Mouse (Mus musculus): ENCODE data around the gene Bicdl1. TPM values are rescaled to one million over a fixed set of nuclear protein-coding genes. Genes with fewer than 3 reads are reported as not detected.

Gene Bicdl1
- polyA plus RNA-seq, 1 experiment from 2014 or later, result 25.5 TPM

DNA sequence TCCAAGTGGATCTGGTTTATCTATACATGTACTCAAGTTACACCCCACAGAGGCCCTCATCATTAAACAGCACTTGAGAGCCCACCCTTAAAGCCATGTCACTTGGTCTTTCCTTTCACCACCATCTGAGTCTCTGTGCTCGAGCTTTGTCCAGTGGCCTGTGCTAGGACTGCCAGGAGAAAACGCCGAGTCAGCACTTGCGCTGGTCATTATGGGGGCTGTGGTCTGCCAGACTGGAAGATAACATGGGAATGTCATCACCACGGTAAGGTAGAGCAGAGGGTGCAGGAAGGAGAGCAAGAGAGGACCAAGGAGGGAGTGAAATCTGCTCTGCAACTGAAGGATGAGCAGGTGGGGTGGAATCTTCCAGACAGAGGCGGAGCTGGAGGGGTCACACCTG, 73.1 kb downstream of the Bicdl1 start:
- 92% methylated on average over 6 of the region's 6 CpGs for WGBS
- no peak overlapping the region for H3K9ac ChIP-seq (replicated peaks)
- H3K36me3 ChIP-seq, result peaks cover 3% of the 10 kb centered on the region; the same call in 1 of the 2 replicates
- H3K4me3 ChIP-seq, result no peak overlapping the region
- H3K4me2 ChIP-seq (replicated peaks), result no peak overlapping the region
- H3K27me3 ChIP-seq, result no peaks in the 10 kb centered on the region
- no peak for ATAC-seq (replicated peaks)
- H3K9me3 ChIP-seq, result no peaks in the 10 kb centered on the region
- H3K27ac ChIP-seq (replicated peaks), result no peak overlapping the region
- H3K4me1 ChIP-seq, result no peaks in the 10 kb centered on the region

DNA sequence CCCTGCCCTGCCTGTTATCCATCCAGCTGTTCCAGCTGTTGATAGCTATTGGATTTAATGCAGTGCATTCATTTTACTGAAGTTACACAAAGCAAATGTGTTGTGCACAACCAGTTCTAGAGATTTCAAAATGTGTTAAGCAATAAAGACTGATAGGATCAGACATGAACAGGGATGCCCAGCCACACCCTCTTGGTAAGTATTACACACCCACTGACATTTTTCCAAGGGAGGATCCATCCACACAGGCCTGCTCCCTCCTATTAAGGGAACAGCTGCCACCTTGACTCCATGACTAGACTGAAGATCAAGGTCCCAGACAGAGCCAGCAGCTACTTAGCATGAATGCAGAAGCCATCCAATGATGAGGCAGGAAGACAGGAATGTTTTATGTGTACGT, 74.2 kb downstream of the Bicdl1 start:
- 87% methylated on average over 1 of the region's 1 CpGs for WGBS
- H3K9ac ChIP-seq (replicated peaks), result no peak overlapping the region
- ATAC-seq (replicated peaks), result no peak

DNA sequence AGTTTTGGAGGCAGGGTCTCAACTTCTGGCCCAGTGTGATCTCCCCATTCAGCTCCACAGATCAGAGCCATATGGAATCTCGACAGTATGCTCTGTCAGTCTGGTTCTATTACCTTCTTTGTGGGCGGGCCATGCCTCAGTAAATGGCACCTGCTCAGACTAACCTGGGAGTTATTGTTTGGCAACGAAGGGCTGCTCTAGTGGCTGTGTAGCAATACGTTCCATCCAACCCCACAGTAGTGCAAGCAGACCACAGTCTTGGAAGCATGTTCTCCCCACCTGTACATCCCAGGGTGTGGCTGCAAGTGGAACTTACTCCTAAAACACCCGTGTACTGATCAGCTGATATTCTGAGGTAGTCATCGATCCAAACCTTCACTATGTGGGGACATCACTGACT, 74.7 kb downstream of the Bicdl1 start:
- H3K4me3 ChIP-seq, result no peak overlapping the region
- no peak overlapping the region for H3K27ac ChIP-seq (replicated peaks)
- no peak overlapping the region for H3K9ac ChIP-seq (replicated peaks)
- H3K27me3 ChIP-seq, result no peaks in the 10 kb centered on the region
- no peaks in the 10 kb centered on the region for H3K9me3 ChIP-seq
- H3K4me1 ChIP-seq, result peaks cover 10% of the 10 kb centered on the region
- H3K36me3 ChIP-seq, result peaks cover 3% of the 10 kb centered on the region; the same call in 1 of the 2 replicates
- H3K4me2 ChIP-seq (replicated peaks), result no peak overlapping the region
- no peak for ATAC-seq (replicated peaks)
- WGBS, result 79% methylated on average over 6 of the region's 6 CpGs

More for the DNA sequence above, 74.2 kb downstream of the Bicdl1 start:
- H3K27ac ChIP-seq (replicated peaks), result no peak overlapping the region
- H3K4me2 ChIP-seq (replicated peaks), result no peak overlapping the region
- peaks cover 4% of the 10 kb centered on the region for H3K4me1 ChIP-seq
- no peaks in the 10 kb centered on the region for H3K27me3 ChIP-seq
- no peaks in the 10 kb centered on the region for H3K9me3 ChIP-seq
- H3K36me3 ChIP-seq, result peaks cover 3% of the 10 kb centered on the region; the same call in 1 of the 2 replicates
- no peak overlapping the region for H3K4me3 ChIP-seq

DNA sequence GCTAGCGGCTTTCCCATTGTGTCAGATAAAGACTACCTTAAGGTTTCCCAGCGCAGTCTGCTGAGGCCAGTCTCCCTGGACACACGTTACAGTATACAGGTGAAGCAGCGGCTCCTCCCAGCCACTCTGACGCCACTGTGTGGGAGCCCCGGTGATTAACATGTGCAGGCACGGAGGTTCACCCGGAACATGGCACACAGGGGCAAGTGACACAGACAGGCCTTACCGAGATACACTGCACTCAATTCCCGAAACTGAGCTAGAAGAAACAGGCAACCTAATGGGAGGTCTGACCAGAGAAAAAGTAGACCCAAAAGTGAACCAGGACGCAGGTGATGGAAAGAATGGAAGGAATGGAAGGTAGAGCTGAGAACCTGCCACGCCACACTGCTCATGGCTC, 77.6 kb downstream of the Bicdl1 start:
- 89% methylated on average over 12 of the region's 12 CpGs for WGBS

DNA sequence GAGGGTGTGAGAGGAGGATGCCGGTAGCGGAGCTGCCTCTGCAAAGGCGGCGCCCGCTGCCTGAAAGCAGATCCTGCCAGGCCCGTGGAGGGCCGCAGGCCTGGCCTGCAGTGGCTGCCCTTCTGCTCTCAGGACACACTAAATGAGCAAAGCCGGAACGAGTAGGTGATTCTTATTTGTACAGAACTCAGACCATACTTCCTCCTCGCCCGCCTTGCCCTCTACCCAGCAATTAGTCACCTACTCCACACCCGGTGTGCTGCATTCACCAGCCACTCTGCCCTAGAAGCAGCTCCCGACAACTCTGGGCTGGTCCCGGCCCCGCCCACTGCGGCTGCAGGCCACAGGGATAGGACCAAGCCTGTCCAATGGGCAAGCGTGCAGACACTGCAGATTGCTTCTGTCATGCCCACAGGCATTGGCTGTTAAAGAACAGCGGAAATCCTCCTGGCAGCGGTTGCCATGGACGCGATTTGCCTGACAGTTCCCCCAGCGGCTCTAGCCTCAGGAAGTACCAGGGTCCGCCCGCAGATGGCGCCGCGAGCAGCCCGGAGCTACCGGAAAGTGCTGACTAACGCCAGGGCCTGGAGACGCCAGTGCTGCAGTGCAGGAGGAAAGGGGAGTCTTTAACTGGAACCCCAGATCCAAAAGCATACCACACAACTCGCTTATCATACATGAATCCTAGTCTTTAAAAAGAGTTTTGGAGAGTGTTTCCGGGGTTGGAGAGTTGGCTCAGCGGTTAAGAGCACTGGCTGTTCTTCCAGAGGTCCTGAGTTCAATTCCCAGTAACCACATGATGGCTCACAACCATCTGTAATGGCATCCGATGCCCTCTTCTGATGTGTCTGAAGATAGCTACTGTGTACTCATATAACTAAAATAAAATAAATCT, 78.5 kb downstream of the Bicdl1 start:
- Histone ChIP-seq H3K27me3 (no peaks in the 10 kb centered on the region), H3K36me3 (peaks cover 8% of the 10 kb centered on the region; the same call in 1 of the 2 replicates), H3K4me2 (replicated peaks) (peak overlapping the region; percentile 69), H3K4me1 (peaks cover 12% of the 10 kb centered on the region), H3K9ac (replicated peaks) (peak overlapping the region; percentile 46), H3K4me3 (peak overlapping the region; percentile 43), H3K27ac (replicated peaks) (peak overlapping the region; percentile 71), H3K9me3 (no peaks in the 10 kb centered on the region)
- 3% methylated on average over 35 of the region's 35 CpGs for WGBS
- ATAC-seq (replicated peaks), result peak; percentile 100

More for the DNA sequence above, 77.6 kb downstream of the Bicdl1 start:
- Histone ChIP-seq H3K27me3 (no peaks in the 10 kb centered on the region), H3K27ac (replicated peaks) (no peak overlapping the region), H3K4me2 (replicated peaks) (no peak overlapping the region), H3K4me1 (peaks cover 12% of the 10 kb centered on the region), H3K9ac (replicated peaks) (no peak overlapping the region), H3K36me3 (peaks cover 3% of the 10 kb centered on the region; the same call in 1 of the 2 replicates), H3K9me3 (no peaks in the 10 kb centered on the region), H3K4me3 (no peak overlapping the region)
- ATAC-seq (replicated peaks), result no peak

DNA sequence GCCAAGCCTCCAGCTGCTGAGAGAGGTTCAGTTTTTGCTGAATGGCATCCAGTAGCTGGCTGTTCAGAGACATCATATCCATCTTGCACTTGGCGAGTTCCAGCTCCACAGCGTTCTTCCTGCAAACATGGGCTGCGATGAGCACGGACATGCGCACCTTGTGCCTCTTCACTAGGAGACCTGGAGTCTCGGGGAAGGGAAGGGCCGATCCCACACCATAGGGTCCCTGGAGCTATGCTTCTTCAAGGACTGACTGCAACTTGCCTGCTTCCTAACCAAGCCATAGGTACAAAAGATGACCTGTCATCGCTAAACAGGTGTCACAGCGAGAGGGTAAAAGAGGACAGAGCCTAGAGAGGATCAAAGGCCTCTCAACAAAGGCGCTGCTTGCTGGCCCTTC, 79.6 kb downstream of the Bicdl1 start:
- no peak overlapping the region for H3K27ac ChIP-seq (replicated peaks)
- no peak overlapping the region for H3K4me3 ChIP-seq
- peak overlapping the region; percentile 46; the same call in 1 of the 2 replicates for H3K9ac ChIP-seq (replicated peaks)
- peak overlapping the region; percentile 69 for H3K4me2 ChIP-seq (replicated peaks)
- H3K9me3 ChIP-seq, result no peaks in the 10 kb centered on the region
- 93% methylated on average over 10 of the region's 10 CpGs for WGBS
- no peaks in the 10 kb centered on the region for H3K27me3 ChIP-seq
- no peak for ATAC-seq (replicated peaks)
- H3K4me1 ChIP-seq, result peaks cover 12% of the 10 kb centered on the region
- H3K36me3 ChIP-seq, result peaks cover 14% of the 10 kb centered on the region

DNA sequence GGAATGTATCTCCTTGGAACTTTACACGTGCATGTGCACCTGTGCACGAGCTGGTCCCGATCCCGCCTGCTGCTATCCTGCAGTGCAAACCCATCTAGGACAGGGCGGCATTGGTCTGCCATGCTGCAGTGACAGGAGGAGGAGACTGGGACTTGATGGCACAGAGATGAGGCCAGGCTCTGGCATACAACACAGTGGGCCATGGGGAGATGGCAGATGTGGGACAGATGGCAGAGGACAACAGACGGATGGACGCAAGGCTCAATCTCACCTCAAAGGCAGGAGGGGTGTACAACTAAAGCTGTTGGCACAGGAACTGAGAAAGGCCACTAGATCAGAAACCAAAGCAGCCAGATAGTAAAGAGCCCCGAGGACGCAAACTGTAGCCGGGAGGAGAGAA, 80.5 kb downstream of the Bicdl1 start:
- Histone ChIP-seq H3K4me1 (peaks cover 12% of the 10 kb centered on the region), H3K36me3 (peaks cover 24% of the 10 kb centered on the region), H3K27ac (replicated peaks) (no peak overlapping the region), H3K9ac (replicated peaks) (no peak overlapping the region), H3K4me3 (no peak overlapping the region), H3K9me3 (no peaks in the 10 kb centered on the region), H3K27me3 (no peaks in the 10 kb centered on the region), H3K4me2 (replicated peaks) (no peak overlapping the region)
- WGBS, result 89% methylated on average over 10 of the region's 10 CpGs
- no peak for ATAC-seq (replicated peaks)

DNA sequence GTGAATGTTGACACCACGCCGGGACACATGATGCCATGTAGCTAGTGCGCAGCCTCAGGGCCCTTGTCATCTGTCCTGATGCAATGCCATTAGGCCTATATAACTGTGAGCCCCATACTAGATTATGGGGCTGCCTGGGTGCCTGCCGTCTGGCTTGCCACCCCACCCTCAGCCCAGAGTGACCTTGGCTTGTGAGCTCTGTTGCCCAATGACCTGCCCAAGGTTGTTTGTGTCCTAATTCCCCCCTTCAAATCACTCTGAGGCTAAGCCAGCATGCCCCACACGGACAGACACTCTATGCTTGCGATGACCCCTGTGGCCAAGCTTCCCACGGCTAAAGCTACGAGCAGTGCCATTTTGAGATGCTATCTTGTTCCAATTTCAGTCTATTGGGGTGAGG, 81.7 kb downstream of the Bicdl1 start:
- ATAC-seq (replicated peaks), result no peak
- Histone ChIP-seq H3K27ac (replicated peaks) (no peak overlapping the region), H3K27me3 (no peaks in the 10 kb centered on the region), H3K36me3 (peaks cover 35% of the 10 kb centered on the region), H3K9ac (replicated peaks) (no peak overlapping the region), H3K4me2 (replicated peaks) (no peak overlapping the region), H3K9me3 (no peaks in the 10 kb centered on the region), H3K4me3 (no peak overlapping the region), H3K4me1 (peaks cover 12% of the 10 kb centered on the region)
- 89% methylated on average over 8 of the region's 8 CpGs for WGBS

DNA sequence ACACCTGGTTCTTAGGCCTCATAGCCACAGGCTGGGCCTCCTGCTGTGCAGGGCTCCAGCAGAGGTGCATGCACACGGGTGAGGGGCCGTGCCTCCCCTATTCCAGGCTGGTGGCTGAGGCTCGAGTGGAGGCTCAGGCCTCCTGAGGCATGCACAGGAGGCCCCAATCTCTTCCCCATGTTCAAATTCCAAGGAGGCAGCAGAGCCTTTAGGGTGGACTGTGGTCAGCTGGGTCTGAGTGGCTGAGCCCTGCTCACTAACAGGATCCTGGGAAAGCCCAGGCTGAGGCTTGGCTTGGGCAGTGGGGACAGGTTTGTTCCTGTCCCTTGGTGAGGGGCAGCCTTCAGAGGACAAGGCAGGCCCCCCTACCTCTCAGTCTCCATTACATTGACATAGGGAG, 82.5 kb downstream of the Bicdl1 start:
- H3K4me3 ChIP-seq, result no peak overlapping the region
- H3K4me2 ChIP-seq (replicated peaks), result no peak overlapping the region
- H3K36me3 ChIP-seq, result peaks cover 41% of the 10 kb centered on the region
- H3K9ac ChIP-seq (replicated peaks), result no peak overlapping the region
- 63% methylated on average over 3 of the region's 3 CpGs for WGBS
- no peaks in the 10 kb centered on the region for H3K27me3 ChIP-seq
- no peaks in the 10 kb centered on the region for H3K9me3 ChIP-seq
- H3K27ac ChIP-seq (replicated peaks), result no peak overlapping the region
- peaks cover 12% of the 10 kb centered on the region for H3K4me1 ChIP-seq
- ATAC-seq (replicated peaks), result no peak

DNA sequence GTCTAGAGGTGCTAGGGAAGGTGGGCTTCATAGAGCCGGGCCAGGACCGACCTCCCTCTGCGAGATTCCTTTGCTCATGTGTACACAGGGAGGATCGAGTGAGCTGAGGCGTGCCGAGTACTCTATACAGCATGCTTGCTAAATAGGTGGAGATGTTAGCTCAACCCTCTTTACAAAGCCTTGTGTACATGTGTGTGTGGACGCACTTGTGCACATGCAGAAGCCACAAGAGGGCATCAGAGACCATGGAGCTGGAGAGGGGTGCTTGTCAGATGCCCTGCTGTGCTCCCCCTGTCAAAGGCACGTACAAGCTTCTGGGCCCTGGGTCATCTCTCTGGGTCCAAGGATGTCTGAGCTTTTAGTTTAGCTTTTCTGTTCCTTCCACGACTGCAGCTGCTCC, 87.2 kb downstream of the Bicdl1 start:
- Histone ChIP-seq H3K36me3 (peaks cover 70% of the 10 kb centered on the region), H3K4me1 (no peaks in the 10 kb centered on the region), H3K27ac (replicated peaks) (no peak overlapping the region), H3K9ac (replicated peaks) (no peak overlapping the region), H3K9me3 (no peaks in the 10 kb centered on the region), H3K27me3 (no peaks in the 10 kb centered on the region), H3K4me3 (no peak overlapping the region), H3K4me2 (replicated peaks) (no peak overlapping the region)
- no peak for ATAC-seq (replicated peaks)
- WGBS, result 87% methylated on average over 9 of the region's 9 CpGs

DNA sequence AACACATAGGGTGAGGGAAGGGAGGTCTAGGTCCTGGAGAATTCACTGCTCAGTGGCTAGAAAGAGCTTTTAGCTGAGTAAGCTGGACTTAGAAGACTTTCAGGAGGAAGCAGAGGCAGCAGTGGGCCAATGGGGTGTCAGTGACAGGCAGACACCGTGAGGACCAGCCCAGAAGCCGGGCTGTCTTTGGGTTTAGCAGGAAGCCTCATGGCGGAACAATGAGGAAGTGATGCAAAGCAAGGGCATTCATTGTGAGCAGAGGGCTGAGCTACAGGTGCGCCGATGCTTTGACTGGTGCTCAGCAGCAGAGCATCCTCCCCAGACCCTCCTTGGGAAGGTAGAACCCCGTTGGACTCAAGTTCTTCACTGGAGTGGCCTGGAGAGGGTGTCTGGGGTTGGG, 95.9 kb downstream of the Bicdl1 start:
- H3K9me3 ChIP-seq, result no peaks in the 10 kb centered on the region
- no peak overlapping the region for H3K4me3 ChIP-seq
- H3K27me3 ChIP-seq, result no peaks in the 10 kb centered on the region
- no peak overlapping the region for H3K27ac ChIP-seq (replicated peaks)
- peaks cover 19% of the 10 kb centered on the region for H3K36me3 ChIP-seq
- WGBS, result 69% methylated on average over 6 of the region's 6 CpGs
- peaks cover 44% of the 10 kb centered on the region for H3K4me1 ChIP-seq
- no peak overlapping the region for H3K9ac ChIP-seq (replicated peaks)
- no peak overlapping the region for H3K4me2 ChIP-seq (replicated peaks)
- ATAC-seq (replicated peaks), result no peak

DNA sequence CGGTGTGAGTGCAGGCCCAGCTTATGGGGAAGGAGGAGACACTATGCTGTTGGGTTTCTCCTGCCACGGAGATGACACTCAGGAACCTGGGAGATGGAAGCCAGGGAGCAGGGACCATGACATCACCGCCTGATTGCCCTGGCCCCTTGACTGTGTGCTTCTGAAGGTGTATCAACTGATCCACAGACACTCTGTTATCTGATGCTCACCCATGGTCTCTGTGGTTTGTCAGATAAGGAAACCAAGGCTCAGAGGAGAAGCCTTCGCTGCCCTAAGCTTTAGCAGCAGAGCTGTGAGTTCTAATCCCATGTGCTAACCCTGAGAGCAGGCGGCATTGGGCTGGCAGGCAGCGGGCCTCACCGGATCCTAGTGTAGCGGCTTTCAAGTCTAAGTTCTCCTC, 97.4 kb downstream of the Bicdl1 start:
- Histone ChIP-seq H3K9ac (replicated peaks) (no peak overlapping the region), H3K4me2 (replicated peaks) (no peak overlapping the region), H3K4me1 (peaks cover 44% of the 10 kb centered on the region), H3K9me3 (no peaks in the 10 kb centered on the region), H3K36me3 (peaks cover 7% of the 10 kb centered on the region), H3K4me3 (no peak overlapping the region), H3K27ac (replicated peaks) (no peak overlapping the region), H3K27me3 (no peaks in the 10 kb centered on the region)
- WGBS, result 91% methylated on average over 8 of the region's 8 CpGs
- ATAC-seq (replicated peaks), result no peak

Measured in forebrain, embryonic 15.5 days (tissue).